Mouse (Mus musculus): ENCODE results near the gene Cadps2. TPM values are rescaled to one million over a fixed set of nuclear protein-coding genes. Genes with fewer than 3 reads are reported as not detected.

Gene Cadps2
- total and polyA plus RNA-seq, 3 experiments, result 0.87 TPM; not detected in 2

DNA sequence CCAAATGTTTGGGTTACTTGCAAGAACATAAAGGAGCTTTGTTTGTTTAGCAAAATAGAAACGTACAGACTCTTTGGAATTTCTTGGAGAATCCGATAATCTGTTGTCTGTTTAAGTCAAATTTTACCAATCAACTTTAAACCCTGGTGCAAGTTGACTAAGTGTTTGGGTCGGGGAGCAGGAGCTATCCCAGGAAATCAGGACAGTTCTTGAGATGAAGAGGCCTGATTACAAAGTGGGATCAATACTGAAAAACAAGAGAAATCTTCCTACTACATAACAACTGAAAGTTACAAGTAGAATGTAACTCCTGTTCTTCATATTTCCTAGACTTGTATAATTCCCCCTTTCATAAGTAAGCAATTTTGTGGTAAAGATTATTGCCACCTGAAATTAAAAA, 587.8 kb downstream of the Cadps2 start:
- H3K9me3 ChIP-seq (replicated peaks), result peaks cover 27% of the 10 kb centered on the region
- H3K27me3 ChIP-seq (ENCODE audit: insufficient read depth, low read length), result peaks cover 16% of the 10 kb centered on the region; the same call in 1 of the 2 replicates
- TF ChIP-seq POLR2AphosphoS5 (IDR thresholded peaks at IDR 0.05; ENCODE audit: insufficient replicate concordance, low read depth, low read length), result no peak
- TF ChIP-seq GATA1 (IDR thresholded peaks at IDR 0.05; ENCODE audit: borderline replicate concordance, low read length), result no peak
- TF ChIP-seq GATA2 (IDR thresholded peaks at IDR 0.05; ENCODE audit: borderline replicate concordance, low read depth, low read length), result no peak
- TF ChIP-seq TAL1 (conservative IDR thresholded peaks at IDR 0.05; ENCODE audit: low read depth, low read length), result no peak
- TF ChIP-seq CTCF (IDR thresholded peaks at IDR 0.05; ENCODE audit: low read depth, low read length), result no peak
- H3K4me1 ChIP-seq (ENCODE audit: insufficient read depth, low read depth, low read length), result no peaks in the 10 kb centered on the region
- H3K36me3 ChIP-seq (replicated peaks), result no peaks in the 10 kb centered on the region
- DNase-seq (ENCODE audit: low spot score) (no peak), ATAC-seq (ENCODE audit: extremely low read depth, insufficient number of reproducible peaks, low FRiP score, poor library complexity, severe bottlenecking) (no peak)
- no peak overlapping the region for H3K4me3 ChIP-seq (ENCODE audit: low read depth, low read length)

DNA sequence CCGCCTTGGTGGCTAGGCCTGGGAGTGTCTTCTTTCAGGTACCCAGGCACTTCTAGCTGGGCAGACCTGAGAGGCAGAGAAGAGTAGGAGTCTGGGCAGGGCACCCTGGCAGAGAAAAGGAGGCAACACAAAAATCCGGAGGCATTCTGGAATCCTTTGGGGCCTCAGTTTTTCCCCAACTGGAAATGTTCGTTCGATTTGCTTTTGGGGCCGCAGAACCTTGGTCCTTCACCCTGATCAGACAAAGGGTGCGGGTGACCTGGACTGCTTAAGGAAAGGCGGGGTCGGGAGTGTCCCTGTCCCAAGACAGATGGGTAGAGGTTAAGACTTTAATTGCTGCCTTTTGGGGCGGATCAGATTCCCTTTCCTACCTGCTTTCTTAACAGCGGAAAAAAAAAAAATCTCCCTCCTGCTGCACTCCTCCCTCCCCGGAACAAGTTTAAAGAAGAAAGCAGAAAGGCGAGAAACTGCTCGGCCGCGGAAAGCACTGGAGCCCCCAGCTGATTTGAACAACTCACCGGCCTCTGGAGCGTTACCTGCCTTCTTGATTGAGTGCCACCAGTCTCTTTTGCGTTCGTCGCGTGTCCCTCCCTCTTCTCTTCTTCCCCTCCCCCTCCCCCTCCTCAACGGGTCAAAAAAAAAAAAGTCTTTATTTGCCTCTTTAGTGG, 588.8 kb downstream of the Cadps2 start:
- Histone ChIP-seq H3K36me3 (replicated peaks) (no peaks in the 10 kb centered on the region), H3K4me3 (ENCODE audit: low read depth, low read length) (no peak overlapping the region), H3K9me3 (replicated peaks) (peaks cover 32% of the 10 kb centered on the region), H3K27me3 (ENCODE audit: insufficient read depth, low read length) (peaks cover 22% of the 10 kb centered on the region; the same call in 1 of the 2 replicates), H3K4me1 (ENCODE audit: insufficient read depth, low read depth, low read length) (no peaks in the 10 kb centered on the region)
- ATAC-seq (ENCODE audit: extremely low read depth, insufficient number of reproducible peaks, low FRiP score, poor library complexity, severe bottlenecking), result no peak
- DNase-seq (ENCODE audit: low spot score), result no peak
- no peak for TF ChIP-seq POLR2AphosphoS5 (IDR thresholded peaks at IDR 0.05; ENCODE audit: insufficient replicate concordance, low read depth, low read length)
- TF ChIP-seq GATA1 (IDR thresholded peaks at IDR 0.05; ENCODE audit: borderline replicate concordance, low read length), result no peak
- TF ChIP-seq GATA2 (IDR thresholded peaks at IDR 0.05; ENCODE audit: borderline replicate concordance, low read depth, low read length), result no peak
- no peak for TF ChIP-seq CTCF (IDR thresholded peaks at IDR 0.05; ENCODE audit: low read depth, low read length)
- TF ChIP-seq TAL1 (conservative IDR thresholded peaks at IDR 0.05; ENCODE audit: low read depth, low read length), result no peak

DNA sequence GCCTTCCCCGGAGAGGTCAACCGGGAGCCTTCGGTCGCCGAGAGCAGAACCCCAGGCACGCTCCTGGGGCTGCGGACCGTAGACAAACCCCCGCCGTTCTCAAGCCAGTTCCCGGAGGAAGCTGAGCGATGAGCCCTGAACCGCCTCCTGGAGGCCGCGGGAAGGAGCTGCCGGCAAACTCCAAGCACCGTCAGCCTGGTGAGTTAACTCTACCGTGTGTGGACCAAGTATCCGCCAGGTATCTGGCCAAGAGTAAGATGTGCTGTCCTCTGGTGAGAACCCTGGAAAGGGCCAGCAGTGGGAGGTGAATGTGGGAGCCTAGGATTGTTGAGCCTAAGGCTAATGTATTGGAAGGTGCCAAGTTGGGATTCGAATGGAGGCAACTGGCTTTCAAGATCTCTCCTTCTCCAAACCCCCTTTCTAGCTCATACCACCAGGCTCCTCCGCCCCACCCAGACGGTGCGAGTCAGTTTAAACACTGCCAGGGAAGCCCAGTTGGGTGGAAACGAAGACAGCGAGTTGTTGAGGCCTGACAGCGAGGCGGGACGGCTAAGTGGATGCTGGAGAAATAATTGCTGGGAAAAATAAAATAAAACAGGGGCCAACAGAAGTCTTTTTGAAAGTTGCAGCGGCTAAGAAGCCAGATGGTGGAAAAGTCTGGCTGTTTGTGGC, 589.5 kb downstream of the Cadps2 start:
- no peaks in the 10 kb centered on the region for H3K4me1 ChIP-seq (ENCODE audit: insufficient read depth, low read depth, low read length)
- no peak for DNase-seq (ENCODE audit: low spot score)
- TF ChIP-seq CTCF (IDR thresholded peaks at IDR 0.05; ENCODE audit: low read depth, low read length) (no peak), GATA2 (IDR thresholded peaks at IDR 0.05; ENCODE audit: borderline replicate concordance, low read depth, low read length) (no peak), TAL1 (conservative IDR thresholded peaks at IDR 0.05; ENCODE audit: low read depth, low read length) (no peak)
- H3K27me3 ChIP-seq (ENCODE audit: insufficient read depth, low read length), result peaks cover 22% of the 10 kb centered on the region; the same call in 1 of the 2 replicates
- H3K4me3 ChIP-seq (ENCODE audit: low read depth, low read length), result no peak overlapping the region
- peaks cover 32% of the 10 kb centered on the region for H3K9me3 ChIP-seq (replicated peaks)
- no peak for ATAC-seq (ENCODE audit: extremely low read depth, insufficient number of reproducible peaks, low FRiP score, poor library complexity, severe bottlenecking)
- H3K36me3 ChIP-seq (replicated peaks), result no peaks in the 10 kb centered on the region

DNA sequence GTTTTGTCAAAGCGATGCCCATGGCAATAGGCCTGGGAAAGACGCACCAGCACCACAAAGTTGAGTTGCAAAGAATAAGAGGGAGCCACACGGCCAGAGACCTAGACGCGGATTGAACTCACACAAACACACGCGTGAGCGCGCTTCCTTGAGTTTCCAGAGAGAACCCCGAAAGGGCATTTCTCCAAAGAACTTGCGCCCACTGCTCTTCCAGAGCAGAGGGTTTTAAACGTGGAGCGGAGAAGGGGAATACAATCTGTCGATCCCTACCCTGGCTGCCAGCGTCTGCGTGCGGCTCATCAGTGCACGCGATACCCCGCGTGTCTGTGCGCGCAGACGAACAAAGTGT, 590.2 kb downstream of the Cadps2 start:
- Histone ChIP-seq H3K36me3 (replicated peaks) (no peaks in the 10 kb centered on the region), H3K27me3 (ENCODE audit: insufficient read depth, low read length) (peaks cover 21% of the 10 kb centered on the region; the same call in 1 of the 2 replicates), H3K4me3 (ENCODE audit: low read depth, low read length) (no peak overlapping the region), H3K4me1 (ENCODE audit: insufficient read depth, low read depth, low read length) (no peaks in the 10 kb centered on the region), H3K9me3 (replicated peaks) (peaks cover 33% of the 10 kb centered on the region)
- TF ChIP-seq POLR2AphosphoS5 (IDR thresholded peaks at IDR 0.05; ENCODE audit: insufficient replicate concordance, low read depth, low read length) (no peak), GATA2 (IDR thresholded peaks at IDR 0.05; ENCODE audit: borderline replicate concordance, low read depth, low read length) (no peak), TAL1 (conservative IDR thresholded peaks at IDR 0.05; ENCODE audit: low read depth, low read length) (no peak), CTCF (IDR thresholded peaks at IDR 0.05; ENCODE audit: low read depth, low read length) (no peak), GATA1 (IDR thresholded peaks at IDR 0.05; ENCODE audit: borderline replicate concordance, low read length) (no peak)
- no peak for ATAC-seq (ENCODE audit: extremely low read depth, insufficient number of reproducible peaks, low FRiP score, poor library complexity, severe bottlenecking)
- DNase-seq (ENCODE audit: low spot score), result no peak

DNA sequence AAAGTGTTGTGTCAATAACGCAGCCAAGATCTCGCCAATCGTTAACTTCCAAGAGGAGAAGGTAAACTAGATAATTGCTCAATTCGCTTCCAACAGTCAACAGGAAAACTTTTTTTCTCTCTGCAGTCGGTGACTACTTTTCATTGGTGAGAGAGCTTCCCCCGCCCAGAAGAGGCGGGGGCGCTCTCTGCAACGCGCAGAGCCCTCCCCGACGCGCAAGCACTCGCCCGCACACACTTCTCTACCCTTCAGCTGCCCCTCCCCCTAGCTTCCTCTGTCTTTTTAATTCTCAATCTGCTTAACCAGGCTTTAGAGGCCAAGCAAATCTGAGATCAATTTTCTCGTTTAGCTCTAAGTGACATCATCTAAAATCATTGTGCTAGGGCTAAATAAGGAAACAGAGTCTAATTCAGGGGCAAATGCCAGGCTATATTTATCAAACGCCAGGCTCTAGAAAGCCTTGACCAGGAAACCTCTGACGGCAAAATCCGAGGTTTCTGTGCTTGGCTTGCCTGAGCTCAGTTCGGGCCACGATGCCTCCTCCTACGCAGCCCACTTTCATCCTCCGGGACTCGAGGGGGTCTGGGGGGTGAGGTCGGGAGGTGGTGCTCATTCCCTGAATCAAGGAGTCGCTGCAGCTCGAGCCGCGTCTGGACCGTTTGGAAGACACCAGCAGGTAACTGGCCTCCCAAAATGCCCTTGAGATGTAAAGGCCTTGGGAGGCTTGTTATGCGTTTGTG, 590.7 kb downstream of the Cadps2 start, which contains the start of gene Fezf1:
TSS of gene Fezf1 (minus strand) at position 50 of the 740 bp plus-strand sequence.
- H3K27me3 ChIP-seq (ENCODE audit: insufficient read depth, low read length), result peaks cover 20% of the 10 kb centered on the region; the same call in 1 of the 2 replicates
- H3K9me3 ChIP-seq (replicated peaks), result peaks cover 32% of the 10 kb centered on the region
- DNase-seq (ENCODE audit: low spot score) (no peak), ATAC-seq (ENCODE audit: extremely low read depth, insufficient number of reproducible peaks, low FRiP score, poor library complexity, severe bottlenecking) (no peak)
- no peak for TF ChIP-seq GATA1 (IDR thresholded peaks at IDR 0.05; ENCODE audit: borderline replicate concordance, low read length)
- no peak for TF ChIP-seq GATA2 (IDR thresholded peaks at IDR 0.05; ENCODE audit: borderline replicate concordance, low read depth, low read length)
- no peak for TF ChIP-seq TAL1 (conservative IDR thresholded peaks at IDR 0.05; ENCODE audit: low read depth, low read length)
- TF ChIP-seq POLR2AphosphoS5 (IDR thresholded peaks at IDR 0.05; ENCODE audit: insufficient replicate concordance, low read depth, low read length), result no peak
- no peak for TF ChIP-seq CTCF (IDR thresholded peaks at IDR 0.05; ENCODE audit: low read depth, low read length)
- no peaks in the 10 kb centered on the region for H3K36me3 ChIP-seq (replicated peaks)
- H3K4me1 ChIP-seq (ENCODE audit: insufficient read depth, low read depth, low read length), result no peaks in the 10 kb centered on the region
- peak within 1 kb of the TSS; percentile 27; the same call in 1 of the 2 replicates for H3K4me3 ChIP-seq (ENCODE audit: low read depth, low read length)
